Mouse (Mus musculus): Measurements from ENCODE around the gene Adgrv1. TPM values are rescaled to one million over a fixed set of nuclear protein-coding genes. Genes with fewer than 3 reads are reported as not detected.
A peak's percentile ranks its signal among the peaks of the same experiment; 100 is the strongest.

Adgrv1 gene
- polyA plus RNA-seq, 2 experiments, result 0.08 to 0.24 TPM

GRCm38 (mm10) chr13:81449198-81449597 is 183.8 kb downstream of the Adgrv1 start:
- H3K4me3 ChIP-seq (ENCODE audit: insufficient read depth in 1 of 2, low read depth in 2 of 2, low read length in 2 of 2), result no peak overlapping the region
- H3K9me3 ChIP-seq (ENCODE audit: control insufficient read depth, low read length), result no peaks in the 10 kb centered on the region
- no peak overlapping the region for H3K9ac ChIP-seq (replicated peaks)
- no peaks in the 10 kb centered on the region for H3K36me3 ChIP-seq (replicated peaks; ENCODE audit: control insufficient read depth, insufficient read depth, low read depth)
- no peaks in the 10 kb centered on the region for H3K4me1 ChIP-seq (replicated peaks; ENCODE audit: control insufficient read depth in 2 of 2, insufficient read depth in 2 of 2, low read length in 1 of 2)
- no peaks in the 10 kb centered on the region for H3K27me3 ChIP-seq (ENCODE audit: control insufficient read depth, insufficient read depth, low read length)
- H3K27ac ChIP-seq, result no peak overlapping the region
- DNase-seq (ENCODE audit: low read depth in 3 of 3, low spot score in 3 of 3) (no peak), ATAC-seq (ENCODE audit: insufficient read depth) (no peak)
- TF ChIP-seq EP300 (IDR thresholded peaks at IDR 0.05; ENCODE audit: low read depth), result no peak
- no peak for TF ChIP-seq CTCF (IDR thresholded peaks at IDR 0.05; ENCODE audit: low read depth)
- no peak overlapping the region for H3K4me2 ChIP-seq (ENCODE audit: low read depth)
- WGBS (ENCODE audit: insufficient replicate concordance), result 74% methylated on average over 7 of the region's 7 CpGs

- DNase-seq (ENCODE audit: low read depth in 3 of 3, low spot score in 3 of 3) (no peak), ATAC-seq (ENCODE audit: insufficient read depth) (no peak)
- WGBS (ENCODE audit: insufficient replicate concordance), result 70% methylated on average over 3 of the region's 3 CpGs
- no peaks in the 10 kb centered on the region for H3K36me3 ChIP-seq (replicated peaks; ENCODE audit: control insufficient read depth, insufficient read depth, low read depth)
- H3K9me3 ChIP-seq (ENCODE audit: control insufficient read depth, low read length), result no peaks in the 10 kb centered on the region
- no peak overlapping the region for H3K4me2 ChIP-seq (ENCODE audit: low read depth)
- no peak overlapping the region for H3K27ac ChIP-seq
- H3K9ac ChIP-seq (replicated peaks), result no peak overlapping the region
- TF ChIP-seq EP300 (IDR thresholded peaks at IDR 0.05; ENCODE audit: low read depth) (no peak), CTCF (IDR thresholded peaks at IDR 0.05; ENCODE audit: low read depth) (no peak)
- H3K4me3 ChIP-seq (ENCODE audit: insufficient read depth in 1 of 2, low read depth in 2 of 2, low read length in 2 of 2), result no peak overlapping the region
- no peaks in the 10 kb centered on the region for H3K4me1 ChIP-seq (replicated peaks; ENCODE audit: control insufficient read depth in 2 of 2, insufficient read depth in 2 of 2, low read length in 1 of 2)
- no peaks in the 10 kb centered on the region for H3K27me3 ChIP-seq (ENCODE audit: control insufficient read depth, insufficient read depth, low read length)
Measured at GRCm38 (mm10) chr13:81441412-81441811, 191.5 kb downstream of the Adgrv1 start.

GRCm38 (mm10) chr13:81439390-81440025 is 193.4 kb downstream of the Adgrv1 start:
- H3K4me3 ChIP-seq (ENCODE audit: insufficient read depth in 1 of 2, low read depth in 2 of 2, low read length in 2 of 2), result no peak overlapping the region
- H3K4me1 ChIP-seq (replicated peaks; ENCODE audit: control insufficient read depth in 2 of 2, insufficient read depth in 2 of 2, low read length in 1 of 2), result no peaks in the 10 kb centered on the region
- ATAC-seq (ENCODE audit: insufficient read depth), result no peak
- H3K36me3 ChIP-seq (replicated peaks; ENCODE audit: control insufficient read depth, insufficient read depth, low read depth), result no peaks in the 10 kb centered on the region
- H3K27ac ChIP-seq, result no peak overlapping the region
- H3K4me2 ChIP-seq (ENCODE audit: low read depth), result no peak overlapping the region
- H3K27me3 ChIP-seq (ENCODE audit: control insufficient read depth, insufficient read depth, low read length), result no peaks in the 10 kb centered on the region
- peak in 2 of 3 experiments; percentile 6 to 9 for DNase-seq (ENCODE audit: low read depth in 3 of 3, low spot score in 3 of 3)
- TF ChIP-seq CTCF (IDR thresholded peaks at IDR 0.05; ENCODE audit: low read depth), result peak; percentile 79
- TF ChIP-seq EP300 (IDR thresholded peaks at IDR 0.05; ENCODE audit: low read depth), result no peak
- H3K9ac ChIP-seq (replicated peaks), result no peak overlapping the region
- WGBS (ENCODE audit: insufficient replicate concordance), result 34% methylated on average over 12 of the region's 12 CpGs
- H3K9me3 ChIP-seq (ENCODE audit: control insufficient read depth, low read length), result no peaks in the 10 kb centered on the region

GRCm38 (mm10) chr13:81437088-81437487 is 195.9 kb downstream of the Adgrv1 start:
- TF ChIP-seq EP300 (IDR thresholded peaks at IDR 0.05; ENCODE audit: low read depth), result no peak
- TF ChIP-seq CTCF (IDR thresholded peaks at IDR 0.05; ENCODE audit: low read depth), result no peak
- ATAC-seq (ENCODE audit: insufficient read depth), result no peak
- WGBS (ENCODE audit: insufficient replicate concordance), result 38% methylated on average over 8 of the region's 8 CpGs

GRCm38 (mm10) chr13:81426896-81427755 is 205.8 kb downstream of the Adgrv1 start:
- Histone ChIP-seq H3K4me3 (ENCODE audit: insufficient read depth in 1 of 2, low read depth in 2 of 2, low read length in 2 of 2) (no peak overlapping the region), H3K4me2 (ENCODE audit: low read depth) (no peak overlapping the region), H3K9ac (replicated peaks) (no peak overlapping the region), H3K9me3 (ENCODE audit: control insufficient read depth, low read length) (no peaks in the 10 kb centered on the region), H3K27ac (no peak overlapping the region), H3K4me1 (replicated peaks; ENCODE audit: control insufficient read depth in 2 of 2, insufficient read depth in 2 of 2, low read length in 1 of 2) (no peaks in the 10 kb centered on the region), H3K27me3 (ENCODE audit: control insufficient read depth, insufficient read depth, low read length) (no peaks in the 10 kb centered on the region), H3K36me3 (replicated peaks; ENCODE audit: control insufficient read depth, insufficient read depth, low read depth) (no peaks in the 10 kb centered on the region)
- WGBS (ENCODE audit: insufficient replicate concordance), result 53% methylated on average over 15 of the region's 15 CpGs
- ATAC-seq (ENCODE audit: insufficient read depth) (no peak), DNase-seq (ENCODE audit: low read depth in 3 of 3, low spot score in 3 of 3) (peak in 1 of 3 experiments; percentile 6)
- TF ChIP-seq EP300 (IDR thresholded peaks at IDR 0.05; ENCODE audit: low read depth) (no peak), CTCF (IDR thresholded peaks at IDR 0.05; ENCODE audit: low read depth) (peak; percentile 68)

More at GRCm38 (mm10) chr13:81437088-81437487, 195.9 kb downstream of the Adgrv1 start:
- H3K4me1 ChIP-seq (replicated peaks; ENCODE audit: control insufficient read depth in 2 of 2, insufficient read depth in 2 of 2, low read length in 1 of 2), result no peaks in the 10 kb centered on the region
- no peaks in the 10 kb centered on the region for H3K9me3 ChIP-seq (ENCODE audit: control insufficient read depth, low read length)
- DNase-seq (ENCODE audit: low read depth in 3 of 3, low spot score in 3 of 3), result no peak
- H3K4me2 ChIP-seq (ENCODE audit: low read depth), result no peak overlapping the region
- no peaks in the 10 kb centered on the region for H3K27me3 ChIP-seq (ENCODE audit: control insufficient read depth, insufficient read depth, low read length)
- H3K36me3 ChIP-seq (replicated peaks; ENCODE audit: control insufficient read depth, insufficient read depth, low read depth), result no peaks in the 10 kb centered on the region
- H3K27ac ChIP-seq, result no peak overlapping the region
- no peak overlapping the region for H3K4me3 ChIP-seq (ENCODE audit: insufficient read depth in 1 of 2, low read depth in 2 of 2, low read length in 2 of 2)
- H3K9ac ChIP-seq (replicated peaks), result no peak overlapping the region
